Mouse (Mus musculus) hindbrain, embryonic 13.5 days (tissue): ENCODE data around the gene Ildr2. TPM values are rescaled to one million over a fixed set of nuclear protein-coding genes. Genes with fewer than 3 reads are reported as not detected.

Experiments
- ATAC-seq: fragments of 200-750 bp; cut with Nextera tagmentation; 2 replicates; pipeline ENCODE4 v1.8.0; 2017; ENCODE audit warnings: moderate TSS enrichment; ENCODE audit not compliant: low FRiP score
- H3K27ac ChIP-seq: fragments of 300-500 bp; sonication (generic); 2 replicates; pipeline ENCODE4 v1.5.1; 2015; ENCODE audit warnings: inconsistent platforms, mild to moderate bottlenecking, moderate library complexity
- H3K27me3 ChIP-seq: fragments of 300-500 bp; sonication (generic); 2 replicates; pipeline ENCODE4 v1.6.1; 2015; ENCODE audit warnings: mild to moderate bottlenecking, inconsistent platforms
- H3K36me3 ChIP-seq: fragments of 300-500 bp; sonication (generic); 2 replicates; pipeline ENCODE4 v1.6.1; 2015; ENCODE audit warnings: mild to moderate bottlenecking, inconsistent platforms
- H3K4me1 ChIP-seq: fragments of 300-500 bp; sonication (generic); replicated peaks from 2 replicates; pipeline ENCODE4 v1.6.1; 2015; ENCODE audit warnings: inconsistent platforms
- H3K4me2 ChIP-seq: fragments of 300-500 bp; sonication (generic); 2 replicates; pipeline ENCODE4 v1.6.1; 2015; ENCODE audit warnings: inconsistent platforms, mild to moderate bottlenecking, moderate library complexity
- H3K4me3 ChIP-seq: fragments of 300-500 bp; sonication (generic); 2 replicates; pipeline ENCODE4 v1.5.1; 2015; ENCODE audit warnings: mild to moderate bottlenecking, inconsistent platforms
- H3K9ac ChIP-seq: fragments of 300-500 bp; sonication (generic); 2 replicates; pipeline ENCODE4 v1.6.1; 2015; ENCODE audit warnings: mild to moderate bottlenecking, inconsistent platforms
- H3K9me3 ChIP-seq: fragments of 300-500 bp; sonication (generic); 2 replicates; pipeline ENCODE4 v1.6.1; 2016; ENCODE audit warnings: inconsistent platforms
- WGBS: fragments of 180-500 bp; shearing (Covaris S2); methylation state at CpG from one replicate; pipeline ENCODE4 v1.1.7; 2015; 5-methylcytosine and 5-hydroxymethylcytosine counted together
- polyA plus RNA-seq: library from polyadenylated mRNA; unstranded; fragments of >200 nt; fragmentation: Nextera tagmentation; extraction: Ambion mirVana; gene quantifications from 2 replicates; pipeline ENCODE4 v1.2.1, GENCODE M21; 2015

The Ildr2 gene
- polyA plus RNA-seq, 1 experiment from 2014 or later = 3.6 TPM

- no peak for ATAC-seq
- H3K9ac ChIP-seq = no peak overlapping the region
- H3K4me1 ChIP-seq = peaks cover 17% of the 10 kb centered on the region
- no peak overlapping the region for H3K4me3 ChIP-seq
- no peaks in the 10 kb centered on the region for H3K27me3 ChIP-seq
- no peak overlapping the region for H3K27ac ChIP-seq
- WGBS = 94% methylated on average over 6 of the region's 6 CpGs
- H3K4me2 ChIP-seq = no peak overlapping the region
- H3K36me3 ChIP-seq = no peaks in the 10 kb centered on the region
- no peaks in the 10 kb centered on the region for H3K9me3 ChIP-seq
These were observed 36.6 kb downstream of the Ildr2 start for GRCm38 (mm10) chr1:166290562-166290961.

GRCm38 (mm10) chr1:166293086-166293485, 39.1 kb downstream of the Ildr2 start:
- H3K9ac ChIP-seq = no peak overlapping the region
- H3K36me3 ChIP-seq = no peaks in the 10 kb centered on the region
- H3K4me3 ChIP-seq = no peak overlapping the region
- no peaks in the 10 kb centered on the region for H3K27me3 ChIP-seq
- no peaks in the 10 kb centered on the region for H3K9me3 ChIP-seq
- H3K4me1 ChIP-seq = peaks cover 4% of the 10 kb centered on the region
- no peak for ATAC-seq
- H3K4me2 ChIP-seq = no peak overlapping the region
- no peak overlapping the region for H3K27ac ChIP-seq
- WGBS = 94% methylated on average over 3 of the region's 3 CpGs

GRCm38 (mm10) chr1:166295548-166295947, 41.6 kb downstream of the Ildr2 start:
- Histone ChIP-seq H3K9ac (no peak overlapping the region), H3K4me1 (peaks cover 14% of the 10 kb centered on the region), H3K4me2 (no peak overlapping the region), H3K9me3 (no peaks in the 10 kb centered on the region), H3K4me3 (no peak overlapping the region), H3K36me3 (no peaks in the 10 kb centered on the region), H3K27me3 (no peaks in the 10 kb centered on the region), H3K27ac (no peak overlapping the region)
- ATAC-seq = no peak
- 75% methylated on average over 7 of the region's 7 CpGs for WGBS

- Histone ChIP-seq H3K4me1 (peaks cover 14% of the 10 kb centered on the region), H3K9me3 (no peaks in the 10 kb centered on the region), H3K27me3 (no peaks in the 10 kb centered on the region), H3K4me2 (no peak overlapping the region), H3K36me3 (no peaks in the 10 kb centered on the region), H3K27ac (no peak overlapping the region), H3K4me3 (no peak overlapping the region), H3K9ac (no peak overlapping the region)
- no peak for ATAC-seq
- WGBS = 93% methylated on average over 9 of the region's 9 CpGs
These were observed 42.4 kb downstream of the Ildr2 start for GRCm38 (mm10) chr1:166296371-166296770.

GRCm38 (mm10) chr1:166296971-166297370, 43.0 kb downstream of the Ildr2 start:
- peaks cover 14% of the 10 kb centered on the region for H3K4me1 ChIP-seq
- no peak overlapping the region for H3K4me3 ChIP-seq
- H3K27ac ChIP-seq = no peak overlapping the region
- ATAC-seq = no peak
- no peak overlapping the region for H3K9ac ChIP-seq
- H3K9me3 ChIP-seq = no peaks in the 10 kb centered on the region
- no peak overlapping the region for H3K4me2 ChIP-seq
- 77% methylated on average over 8 of the region's 8 CpGs for WGBS
- H3K36me3 ChIP-seq = no peaks in the 10 kb centered on the region
- no peaks in the 10 kb centered on the region for H3K27me3 ChIP-seq

GRCm38 (mm10) chr1:166297499-166298111, 43.7 kb downstream of the Ildr2 start:
- H3K27ac ChIP-seq = no peak overlapping the region
- no peak overlapping the region for H3K4me3 ChIP-seq
- no peaks in the 10 kb centered on the region for H3K9me3 ChIP-seq
- H3K4me1 ChIP-seq = peaks cover 14% of the 10 kb centered on the region
- WGBS = 79% methylated on average over 15 of the region's 15 CpGs
- no peak for ATAC-seq
- H3K36me3 ChIP-seq = no peaks in the 10 kb centered on the region
- no peaks in the 10 kb centered on the region for H3K27me3 ChIP-seq
- H3K4me2 ChIP-seq = no peak overlapping the region
- no peak overlapping the region for H3K9ac ChIP-seq

GRCm38 (mm10) chr1:166298884-166299283, 44.9 kb downstream of the Ildr2 start:
- 65% methylated on average over 2 of the region's 2 CpGs for WGBS
- no peak for ATAC-seq

GRCm38 (mm10) chr1:166299821-166300220, 45.9 kb downstream of the Ildr2 start:
- ATAC-seq = no peak
- Histone ChIP-seq H3K27ac (no peak overlapping the region), H3K9me3 (no peaks in the 10 kb centered on the region), H3K9ac (no peak overlapping the region), H3K27me3 (no peaks in the 10 kb centered on the region), H3K4me1 (peaks cover 14% of the 10 kb centered on the region), H3K4me3 (no peak overlapping the region), H3K4me2 (no peak overlapping the region), H3K36me3 (no peaks in the 10 kb centered on the region)
- 93% methylated on average over 8 of the region's 8 CpGs for WGBS

More at GRCm38 (mm10) chr1:166298884-166299283, 44.9 kb downstream of the Ildr2 start:
- Histone ChIP-seq H3K9me3 (no peaks in the 10 kb centered on the region), H3K4me2 (no peak overlapping the region), H3K9ac (no peak overlapping the region), H3K4me3 (no peak overlapping the region), H3K4me1 (peaks cover 14% of the 10 kb centered on the region), H3K36me3 (no peaks in the 10 kb centered on the region), H3K27me3 (no peaks in the 10 kb centered on the region), H3K27ac (no peak overlapping the region)

GRCm38 (mm10) chr1:166300526-166300925, 46.6 kb downstream of the Ildr2 start:
- 76% methylated on average over 3 of the region's 3 CpGs for WGBS
- Histone ChIP-seq H3K4me1 (peaks cover 14% of the 10 kb centered on the region), H3K27ac (no peak overlapping the region), H3K27me3 (no peaks in the 10 kb centered on the region), H3K9ac (no peak overlapping the region), H3K9me3 (no peaks in the 10 kb centered on the region), H3K36me3 (no peaks in the 10 kb centered on the region), H3K4me3 (no peak overlapping the region), H3K4me2 (no peak overlapping the region)
- no peak for ATAC-seq

- H3K27me3 ChIP-seq = 0 out of 2 replicates have a peak, but pooled peaks cover 13% of the 10 kb centered on the region
- H3K9me3 ChIP-seq = no peaks in the 10 kb centered on the region
- peaks cover 14% of the 10 kb centered on the region for H3K4me1 ChIP-seq
- WGBS = 77% methylated on average over 8 of the region's 8 CpGs
- no peak overlapping the region for H3K27ac ChIP-seq
- no peak for ATAC-seq
- no peak overlapping the region for H3K4me3 ChIP-seq
- H3K9ac ChIP-seq = no peak overlapping the region
- H3K36me3 ChIP-seq = no peaks in the 10 kb centered on the region
- H3K4me2 ChIP-seq = no peak overlapping the region
These were observed 50.7 kb downstream of the Ildr2 start for GRCm38 (mm10) chr1:166304352-166305240.

- Histone ChIP-seq H3K9me3 (no peaks in the 10 kb centered on the region), H3K4me2 (peak overlapping the region; percentile 87), H3K36me3 (no peaks in the 10 kb centered on the region), H3K4me3 (peak overlapping the region; percentile 54), H3K9ac (peak overlapping the region; percentile 76), H3K27me3 (peaks cover 19% of the 10 kb centered on the region; the same call in 1 of the 2 replicates), H3K27ac (peak overlapping the region; percentile 75; the same call in 1 of the 2 replicates), H3K4me1 (peaks cover 18% of the 10 kb centered on the region)
- WGBS = 18% methylated on average over 5 of the region's 5 CpGs
- ATAC-seq = peak; percentile 37
These were observed 54.5 kb downstream of the Ildr2 start for GRCm38 (mm10) chr1:166308471-166308850.

- Histone ChIP-seq H3K27ac (peak overlapping the region; percentile 75), H3K36me3 (0 out of 2 replicates have a peak, but pooled peaks cover 2% of the 10 kb centered on the region), H3K4me2 (peak overlapping the region; percentile 87), H3K4me3 (peak overlapping the region; percentile 54), H3K9ac (peak overlapping the region; percentile 76), H3K27me3 (peaks cover 19% of the 10 kb centered on the region; the same call in 1 of the 2 replicates), H3K9me3 (no peaks in the 10 kb centered on the region), H3K4me1 (peaks cover 18% of the 10 kb centered on the region)
- ATAC-seq = peak; percentile 79
- WGBS = 1% methylated on average over 94 of the region's 94 CpGs
These were observed 55.1 kb downstream of the Ildr2 start for GRCm38 (mm10) chr1:166308851-166309715.
